7 mouse cellular contexts compared by ENCODE assay signal in genomic region chr6:21985732-21986540, GRCm38 (mm10). TPM values are rescaled to one million over a fixed set of nuclear protein-coding genes. Genes with fewer than 3 reads are reported as not detected.
DNase-seq lines count a peak whose midpoint lies in the region; ATAC-seq and TF ChIP-seq lines count a peak whose summit lies in the region.

TSS of gene Cped1 (plus strand) at chr6:21985916.

- DNase-seq in Muller cell, postnatal 12 days (ENCODE audit: inconsistent ontology term) = peak; percentile 77
- peak; percentile 65 for DNase-seq in brain, embryonic 14.5 days (ENCODE audit: low read depth)
- DNase-seq in forebrain, postnatal 0 days = peak; percentile 39
- peak; percentile 67 for DNase-seq in hindbrain, embryonic 11.5 days (ENCODE audit: low spot score)

- peaks cover 12% of the 10 kb centered on the region for H3K27me3 ChIP-seq in forebrain, postnatal 0 days (ENCODE audit: insufficient read depth, low read length)
- H3K27me3 ChIP-seq in hindbrain, embryonic 11.5 days (ENCODE audit: control insufficient read depth, insufficient read depth, low read length) = peaks cover 10% of the 10 kb centered on the region
- no peaks in the 10 kb centered on the region for H3K27me3 ChIP-seq in limb, embryonic 15.5 days
- H3K27me3 ChIP-seq in midbrain, embryonic 15.5 days (replicated peaks) = peaks cover 16% of the 10 kb centered on the region
- no peaks in the 10 kb centered on the region for H3K27me3 ChIP-seq in stomach, embryonic 15.5 days (replicated peaks)

- TF ChIP-seq CTCF in brain, embryonic 14.5 days (IDR thresholded peaks at IDR 0.05; ENCODE audit: borderline replicate concordance, extremely low read depth, insufficient read depth, insufficient read length) = no peak
- no peak for TF ChIP-seq CTCF in forebrain, postnatal 0 days (IDR thresholded peaks at IDR 0.05; ENCODE audit: low read depth)

- peak within 1 kb of the TSS; percentile 46 for H3K4me3 ChIP-seq in forebrain, postnatal 0 days (ENCODE audit: low read depth, low read length)
- peak within 1 kb of the TSS; percentile 39 for H3K4me3 ChIP-seq in hindbrain, embryonic 11.5 days (ENCODE audit: low read depth, low read length)
- peak within 1 kb of the TSS; percentile 52 for H3K4me3 ChIP-seq in limb, embryonic 15.5 days
- H3K4me3 ChIP-seq in midbrain, embryonic 15.5 days = peak within 1 kb of the TSS; percentile 47
- H3K4me3 ChIP-seq in stomach, embryonic 15.5 days (replicated peaks) = peak within 1 kb of the TSS; percentile 45

- no peaks in the 10 kb centered on the region for H3K4me1 ChIP-seq in forebrain, postnatal 0 days (ENCODE audit: insufficient read depth)
- peaks cover 2% of the 10 kb centered on the region; the same call in 1 of the 2 replicates for H3K4me1 ChIP-seq in hindbrain, embryonic 11.5 days (replicated peaks; ENCODE audit: control insufficient read depth, insufficient read depth, low read length)
- H3K4me1 ChIP-seq in limb, embryonic 15.5 days = peaks cover 5% of the 10 kb centered on the region; the same call in 1 of the 2 replicates
- H3K4me1 ChIP-seq in midbrain, embryonic 15.5 days = peaks cover 21% of the 10 kb centered on the region
- 0 out of 2 replicates have a peak, but pooled peaks cover 4% of the 10 kb centered on the region for H3K4me1 ChIP-seq in stomach, embryonic 15.5 days

- WGBS in forebrain, postnatal 0 days = under 1% methylated on average over 38 of the region's 38 CpGs
- WGBS in hindbrain, embryonic 11.5 days = under 1% methylated on average over 38 of the region's 38 CpGs
- WGBS in limb, embryonic 15.5 days = under 1% methylated on average over 38 of the region's 38 CpGs
- under 1% methylated on average over 38 of the region's 38 CpGs for WGBS in midbrain, embryonic 15.5 days
- under 1% methylated on average over 38 of the region's 38 CpGs for WGBS in stomach, embryonic 15.5 days

- no peak for TF ChIP-seq POLR2A in brain, embryonic 14.5 days (IDR thresholded peaks at IDR 0.05; ENCODE audit: borderline replicate concordance, extremely low read depth, insufficient read depth, insufficient read length, poor library complexity, severe bottlenecking)

- H3K9me3 ChIP-seq in forebrain, postnatal 0 days (ENCODE audit: low read length) = no peaks in the 10 kb centered on the region
- no peaks in the 10 kb centered on the region for H3K9me3 ChIP-seq in hindbrain, embryonic 11.5 days (ENCODE audit: control insufficient read depth, low read length)
- H3K9me3 ChIP-seq in limb, embryonic 15.5 days = no peaks in the 10 kb centered on the region
- H3K9me3 ChIP-seq in midbrain, embryonic 15.5 days = no peaks in the 10 kb centered on the region
- no peaks in the 10 kb centered on the region for H3K9me3 ChIP-seq in stomach, embryonic 15.5 days

- H3K9ac ChIP-seq in forebrain, postnatal 0 days = peak within 1 kb of the TSS; percentile 45
- peak within 1 kb of the TSS; percentile 41; the same call in 1 of the 2 replicates for H3K9ac ChIP-seq in hindbrain, embryonic 11.5 days (ENCODE audit: low read depth, low read length)
- peak within 1 kb of the TSS; percentile 61 for H3K9ac ChIP-seq in limb, embryonic 15.5 days
- peak within 1 kb of the TSS; percentile 15; the same call in 1 of the 2 replicates for H3K9ac ChIP-seq in midbrain, embryonic 15.5 days
- H3K9ac ChIP-seq in stomach, embryonic 15.5 days = peak within 1 kb of the TSS; percentile 17

- peak within 1 kb of the TSS; percentile 99 for H3K4me2 ChIP-seq in forebrain, postnatal 0 days (ENCODE audit: low read depth)
- H3K4me2 ChIP-seq in hindbrain, embryonic 11.5 days (replicated peaks; ENCODE audit: low read depth, low read length) = peak within 1 kb of the TSS; percentile 83
- H3K4me2 ChIP-seq in limb, embryonic 15.5 days = peak within 1 kb of the TSS; percentile 71
- peak within 1 kb of the TSS; percentile 96 for H3K4me2 ChIP-seq in midbrain, embryonic 15.5 days
- peak within 1 kb of the TSS; percentile 81 for H3K4me2 ChIP-seq in stomach, embryonic 15.5 days

- peak within 1 kb of the TSS; percentile 16; the same call in 1 of the 2 replicates for H3K27ac ChIP-seq in forebrain, postnatal 0 days (ENCODE audit: low read depth, low read length)
- no peak within 1 kb of the TSS for H3K27ac ChIP-seq in hindbrain, embryonic 11.5 days (ENCODE audit: low read depth, low read length)
- peak within 1 kb of the TSS; percentile 91 for H3K27ac ChIP-seq in limb, embryonic 15.5 days
- H3K27ac ChIP-seq in midbrain, embryonic 15.5 days = no peak within 1 kb of the TSS
- H3K27ac ChIP-seq in stomach, embryonic 15.5 days = peak within 1 kb of the TSS; percentile 80

- peak; percentile 71 for ATAC-seq in forebrain, postnatal 0 days
- ATAC-seq in hindbrain, embryonic 11.5 days (ENCODE audit: low FRiP score) = peak; percentile 63
- 0 out of 2 replicates have a peak, but pooled peaks have one; percentile 69 for ATAC-seq in limb, embryonic 15.5 days (ENCODE audit: insufficient number of reproducible peaks, low FRiP score, low TSS enrichment, low read depth)
- peak; percentile 80 for ATAC-seq in midbrain, embryonic 15.5 days (replicated peaks)
- ATAC-seq in stomach, embryonic 15.5 days (ENCODE audit: insufficient read depth, low FRiP score, low read depth) = peak; percentile 66; the same call in 1 of the 2 replicates

- no peaks in the 10 kb centered on the region for H3K36me3 ChIP-seq in forebrain, postnatal 0 days (ENCODE audit: insufficient read depth)
- no peaks in the 10 kb centered on the region for H3K36me3 ChIP-seq in hindbrain, embryonic 11.5 days (ENCODE audit: control insufficient read depth, insufficient read depth, low read length)
- no peaks in the 10 kb centered on the region for H3K36me3 ChIP-seq in limb, embryonic 15.5 days
- no peaks in the 10 kb centered on the region for H3K36me3 ChIP-seq in midbrain, embryonic 15.5 days (replicated peaks)
- H3K36me3 ChIP-seq in stomach, embryonic 15.5 days = no peaks in the 10 kb centered on the region

RNA-seq across cellular contexts. Expression of gene Cped1, which starts in this region (rescaled TPM):
- 2.7 and 4.3 TPM in 2 replicates for polyA plus RNA-seq in brain, embryonic 14.5 days (2012; rRNA removed)
- total RNA-seq in forebrain, postnatal 0 days (2014; rRNA removed) = 3.9 and 6.5 TPM in 2 replicates
- 2.4 and 2.5 TPM in 2 replicates for polyA plus RNA-seq in forebrain, postnatal 0 days (2015; fragmentation: Nextera tagmentation; extraction: Ambion mirVana)
- 15.6 and 22.5 TPM in 2 replicates for polyA plus RNA-seq in hindbrain, embryonic 11.5 days (2014; fragmentation: Nextera tagmentation; extraction: Ambion mirVana)
- polyA plus RNA-seq in limb, embryonic 15.5 days (2015; fragmentation: Nextera tagmentation; extraction: Ambion mirVana) = 42.0 and 43.1 TPM in 2 replicates
- polyA plus RNA-seq in midbrain, embryonic 15.5 days (2015; fragmentation: Nextera tagmentation; extraction: Ambion mirVana) = 3.3 and 3.4 TPM in 2 replicates
- 20.4 and 26.9 TPM in 2 replicates for polyA plus RNA-seq in stomach, embryonic 15.5 days (2015; fragmentation: Nextera tagmentation; extraction: Ambion mirVana)

Comparison
In these comparisons a context has a peak if more than half of its experiments do, and no peak if none do; other contexts are left out.
1. H3K27ac ChIP-seq: peak in forebrain, postnatal 0 days (single experiment), limb, embryonic 15.5 days (single experiment) and stomach, embryonic 15.5 days (single experiment); none in hindbrain, embryonic 11.5 days (single experiment) and midbrain, embryonic 15.5 days (single experiment).
2. Peak in every context shown above with its lines, with median percentiles within 50 percentile points of each other: DNase-seq, ATAC-seq, H3K4me2 ChIP-seq, H3K4me3 ChIP-seq and H3K9ac ChIP-seq.